Mouse (Mus musculus) CD4-positive, CD25-positive, alpha-beta regulatory T cell, adult 4 months (primary cell): ENCODE results near the gene Izumo4. TPM values are rescaled to one million over a fixed set of nuclear protein-coding genes. Genes with fewer than 3 reads are reported as not detected.

Experiments
- ATAC-seq: one replicate; pipeline ENCODE4 v1.8.0; 2017
- polyA plus RNA-seq, 2 experiments: library from polyadenylated mRNA; unstranded; fragments of 100-300 nt; shearing (Covaris generic); gene quantifications; one replicate each; pipeline ENCODE4 v1.2.1; 2017

Gene Izumo4
- 100 to 1,000 TPM in 1 of 2 experiments, 10 to 100 TPM in 1; 89.2 to 116 TPM for polyA plus RNA-seq

DNA sequence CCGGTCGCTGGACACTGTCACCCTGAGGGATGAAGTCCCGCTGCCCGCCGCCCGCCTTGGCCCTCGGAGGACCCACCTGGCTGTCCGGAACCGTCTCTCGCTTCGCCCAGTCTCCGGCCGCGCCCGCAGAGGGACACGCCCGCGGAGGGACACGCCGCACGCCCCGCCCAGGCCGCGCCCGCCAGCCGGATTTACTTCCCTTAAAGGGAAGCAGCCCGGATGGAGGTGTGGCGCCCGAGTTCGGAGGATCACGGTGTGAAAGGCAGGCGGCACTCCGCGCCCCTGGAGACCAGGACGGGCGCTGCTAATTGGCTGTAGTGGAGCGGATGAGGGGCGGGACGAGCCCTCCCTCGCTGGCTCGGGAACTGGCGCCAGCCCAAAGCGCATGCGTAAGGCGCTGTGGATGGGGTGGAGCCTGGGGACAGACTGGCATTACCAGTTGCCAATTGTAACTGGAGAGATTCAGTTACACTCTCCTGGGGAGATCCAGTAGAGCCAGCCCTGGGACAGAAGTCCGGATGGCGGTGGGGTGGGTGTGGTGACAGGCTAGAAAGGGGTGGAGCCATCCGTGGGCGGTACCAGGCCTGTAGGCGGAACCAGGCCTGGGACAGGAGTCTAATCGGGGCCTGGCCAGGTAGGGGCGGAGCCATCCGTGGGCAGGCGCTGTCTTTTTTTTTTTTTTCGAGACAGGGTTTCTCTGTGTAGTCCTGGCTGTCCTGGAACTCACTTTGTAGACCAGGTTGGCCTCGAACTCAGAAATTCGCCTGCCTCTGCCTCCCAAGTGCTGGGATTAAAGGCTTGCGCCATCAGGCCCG, at the start of gene Izumo4, which contains the start of gene Mob3a:
Gene Izumo4 (plus strand): TSS at position 464 of the 815 bp plus-strand sequence.
Gene Mob3a (minus strand): TSS at position 257 of the 815 bp plus-strand sequence.
- peak; percentile 80 for ATAC-seq

DNA sequence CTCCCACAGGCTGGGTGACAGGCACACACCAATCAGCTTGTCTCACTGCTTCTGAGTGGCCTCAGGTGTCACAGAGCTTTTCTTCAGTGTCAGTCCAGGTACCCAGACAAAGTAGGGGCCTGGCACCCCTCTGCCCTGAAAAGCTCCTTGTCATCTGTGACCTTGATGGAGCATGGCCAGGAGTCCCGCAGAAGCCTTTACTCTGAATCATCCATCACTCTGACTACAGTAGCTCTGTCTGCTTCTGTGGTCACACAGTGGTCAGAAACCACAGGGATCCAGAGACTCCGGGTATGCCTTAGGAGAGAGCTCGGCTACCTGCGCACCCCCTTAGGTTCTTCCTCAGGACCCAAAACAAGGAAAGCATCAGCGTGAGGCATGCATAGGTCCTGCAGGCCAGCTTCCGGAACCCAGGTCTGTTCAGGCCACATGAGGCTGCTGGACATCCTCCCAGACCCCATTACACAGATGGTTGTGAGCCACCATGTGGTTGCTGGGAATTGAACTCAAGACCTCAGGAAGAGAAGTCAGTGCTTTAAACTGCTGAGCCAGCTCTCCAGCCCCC, 48.7 kb upstream of the Izumo4 start:
- ATAC-seq, result no peak

DNA sequence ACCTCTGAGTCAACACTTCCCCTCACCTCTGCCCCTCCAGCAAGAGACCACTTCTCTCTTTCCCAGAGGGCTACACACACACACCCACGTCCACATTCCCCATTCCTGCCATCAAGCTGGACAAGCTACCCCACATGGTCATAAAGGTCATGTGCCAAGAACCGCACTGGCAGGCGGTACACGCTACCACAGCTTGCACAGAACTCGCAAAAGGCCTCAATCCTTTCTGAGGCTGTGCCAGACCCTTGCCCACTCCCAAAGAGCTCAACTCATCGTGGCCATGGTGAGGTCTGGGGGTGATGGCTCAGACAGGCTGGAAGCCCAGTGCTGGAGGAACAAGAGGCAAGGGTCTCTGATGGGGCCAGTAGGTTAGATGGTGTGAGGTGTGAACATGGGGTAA, 47.1 kb upstream of the Izumo4 start:
- ATAC-seq, result no peak

DNA sequence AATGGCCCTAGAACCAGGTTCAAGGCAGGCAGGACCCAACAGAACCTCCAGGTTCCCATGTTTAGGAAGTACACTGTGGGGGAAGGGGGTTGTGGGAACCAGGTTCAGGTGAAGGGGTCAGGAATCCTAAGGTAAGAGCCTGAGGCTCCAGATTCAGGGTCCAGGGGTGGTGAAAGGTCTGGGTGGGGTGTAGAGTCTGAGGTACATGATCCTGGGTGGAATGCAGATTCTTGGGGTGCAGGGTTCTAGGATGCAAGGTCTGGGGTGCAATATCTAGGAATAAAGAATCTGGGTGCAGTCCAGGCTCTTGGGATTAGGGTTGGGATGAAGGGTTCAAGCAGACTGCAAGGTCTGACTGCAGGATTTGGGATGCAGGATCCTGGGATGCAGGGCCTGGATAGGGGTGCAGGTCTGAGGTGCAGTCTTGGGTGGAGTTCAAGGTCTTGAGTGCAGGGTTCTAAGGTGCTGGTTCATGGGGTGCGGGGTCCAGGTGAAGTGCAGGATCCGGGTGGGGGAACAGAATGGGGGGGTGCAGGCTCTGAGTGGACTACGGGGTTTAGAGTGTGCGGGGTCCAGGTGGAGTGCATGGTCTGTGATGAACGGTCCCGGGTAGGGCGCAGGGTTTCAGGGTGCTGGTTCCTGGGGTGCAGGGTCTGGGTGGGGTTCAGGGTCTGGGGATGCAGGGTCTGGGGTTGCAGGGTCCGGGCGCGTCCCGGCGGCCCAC, 46.4 kb upstream of the Izumo4 start:
- no peak for ATAC-seq

DNA sequence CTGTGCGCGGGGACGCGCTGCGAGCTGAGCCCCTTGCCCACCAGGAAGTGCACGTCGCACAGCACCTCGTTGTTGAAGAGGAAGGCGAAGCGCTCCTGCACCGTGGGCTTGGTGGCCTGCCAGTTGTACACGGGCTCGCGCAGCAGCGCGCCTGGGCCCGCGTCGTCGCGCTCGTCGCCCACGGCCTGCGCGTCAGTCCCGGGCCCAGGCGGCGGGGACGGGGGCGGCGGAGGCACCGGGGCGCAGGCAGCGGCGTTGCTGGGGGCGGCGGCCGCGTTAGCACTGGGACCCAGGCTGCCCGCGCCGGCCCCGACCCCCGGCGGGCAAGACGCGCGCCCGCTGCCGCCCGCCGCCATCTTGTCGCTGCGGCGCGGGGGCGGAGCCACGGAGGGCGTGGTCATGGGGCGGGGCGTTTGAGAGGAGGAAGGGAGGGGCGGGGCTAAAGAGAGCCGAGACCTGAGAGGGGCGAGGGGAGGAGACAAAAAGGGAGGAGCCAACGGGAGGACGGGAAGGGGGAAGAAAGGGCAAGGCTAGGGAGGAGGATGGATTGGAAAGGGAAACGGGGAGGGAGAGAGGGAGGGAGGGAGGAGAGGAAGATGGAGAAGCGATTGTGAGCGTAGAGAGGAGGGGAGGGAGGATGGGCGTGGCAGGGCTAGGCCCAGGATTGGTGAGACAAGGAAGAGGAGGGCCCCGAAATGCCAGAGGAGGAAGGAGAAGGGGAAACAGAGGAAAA, 45.7 kb upstream of the Izumo4 start:
- ATAC-seq, result peak; percentile 59

DNA sequence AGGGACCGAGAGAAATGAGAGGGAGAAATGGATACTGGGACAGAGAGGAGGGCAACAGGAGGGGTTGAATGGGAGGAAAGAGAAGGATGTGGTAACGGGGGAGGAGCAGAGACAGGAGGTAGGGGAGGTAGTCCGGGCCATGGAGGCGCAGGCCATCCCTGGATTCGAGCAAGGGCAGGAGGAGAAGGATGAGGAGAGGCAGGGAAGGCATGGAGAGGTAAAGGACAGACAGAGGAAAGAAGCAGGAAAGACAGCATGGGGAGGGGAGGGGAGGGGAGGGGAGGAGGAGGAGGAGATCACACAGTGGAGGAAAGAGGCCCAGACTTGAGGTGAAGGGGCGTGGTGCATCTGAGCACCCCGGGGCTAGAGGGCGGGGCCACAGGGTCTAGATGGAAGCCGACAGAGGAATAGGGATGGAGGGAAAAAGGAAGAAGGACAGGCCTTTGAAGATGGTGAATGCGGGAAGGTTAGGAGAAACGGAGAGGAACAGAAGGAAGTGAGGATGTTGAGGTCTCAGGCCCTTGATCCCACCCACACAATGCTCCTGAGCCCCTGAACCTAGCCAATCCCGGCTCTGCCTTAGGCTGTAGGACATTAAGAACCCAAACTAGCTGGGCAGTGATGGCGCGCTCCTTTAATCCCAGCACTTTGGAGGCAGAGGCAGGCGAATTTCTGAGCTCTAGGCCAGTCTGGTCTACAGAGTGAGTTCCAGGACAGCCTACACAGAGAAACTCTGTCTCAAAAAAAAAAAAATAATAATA, 44.9 kb upstream of the Izumo4 start, which contains the start of gene Btbd2:
Gene Btbd2 (minus strand): TSS at position 209 of the 761 bp plus-strand sequence.
- peak; percentile 42 for ATAC-seq

DNA sequence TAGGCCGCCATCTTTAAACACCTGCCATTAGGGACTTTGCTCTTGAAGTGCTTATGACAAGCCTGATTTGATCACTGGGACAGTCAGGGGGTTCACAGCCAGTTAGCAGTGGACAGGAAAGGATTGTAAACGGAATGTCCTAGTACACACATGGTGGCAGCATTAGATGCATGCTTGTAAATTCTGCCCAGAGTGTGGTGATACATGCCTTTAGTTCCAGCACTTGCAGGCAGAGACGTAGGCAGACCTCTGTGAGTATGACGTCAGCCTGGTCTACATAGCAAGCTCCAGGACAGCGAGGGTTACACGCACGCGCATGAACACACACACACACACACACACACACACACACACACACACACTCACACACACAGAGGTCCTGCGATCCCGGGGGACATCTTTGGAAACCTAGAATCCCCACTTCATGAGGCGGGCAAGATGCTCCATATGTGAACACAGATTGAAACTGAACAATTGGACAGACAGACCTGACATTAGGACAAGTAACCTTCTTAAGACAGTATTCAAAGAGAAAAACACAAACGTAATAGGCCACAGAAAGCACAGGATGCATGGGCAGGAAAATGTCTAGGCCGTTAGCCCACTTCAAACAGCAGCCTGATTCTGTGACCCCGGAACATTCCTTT, 43.7 kb upstream of the Izumo4 start:
- ATAC-seq, result peak; percentile 34

DNA sequence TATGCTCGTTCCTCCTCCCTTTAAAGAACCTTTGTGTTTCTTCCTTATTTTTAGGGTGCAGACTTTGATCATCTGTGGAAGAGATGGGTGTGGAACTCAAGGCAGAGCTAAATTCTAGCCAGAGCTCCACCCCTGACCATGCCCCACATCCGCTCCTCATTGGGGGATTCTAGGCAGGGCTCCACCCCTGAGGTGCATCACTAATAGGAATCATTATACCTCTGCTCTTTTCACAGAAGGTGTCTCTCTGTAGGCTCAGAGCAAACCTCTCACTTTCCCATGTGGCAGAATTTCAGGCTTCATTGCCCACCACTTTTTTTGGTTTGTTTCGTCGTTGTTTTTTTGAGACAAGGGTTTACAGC, 43.2 kb upstream of the Izumo4 start:
- ATAC-seq, result peak; percentile 68

DNA sequence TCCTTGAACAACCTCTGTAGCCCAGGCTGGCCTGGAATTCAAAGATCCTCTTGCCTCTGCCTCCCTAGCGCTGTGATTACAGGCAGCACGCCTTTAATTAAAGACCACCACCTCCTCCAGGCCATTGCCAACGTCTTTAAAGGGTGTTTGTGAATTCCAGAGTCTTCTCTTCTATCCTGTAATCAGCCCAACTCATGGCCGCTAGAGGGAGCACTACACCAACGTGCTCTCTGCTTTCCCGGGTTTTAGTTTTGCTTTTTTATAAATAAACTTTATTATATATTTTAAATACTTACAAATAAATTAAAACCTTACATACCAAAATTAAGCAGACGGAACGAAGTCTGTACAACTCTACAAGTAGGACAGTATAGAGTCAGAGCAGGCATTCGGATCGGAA, 42.8 kb upstream of the Izumo4 start:
- ATAC-seq, result peak; percentile 28

DNA sequence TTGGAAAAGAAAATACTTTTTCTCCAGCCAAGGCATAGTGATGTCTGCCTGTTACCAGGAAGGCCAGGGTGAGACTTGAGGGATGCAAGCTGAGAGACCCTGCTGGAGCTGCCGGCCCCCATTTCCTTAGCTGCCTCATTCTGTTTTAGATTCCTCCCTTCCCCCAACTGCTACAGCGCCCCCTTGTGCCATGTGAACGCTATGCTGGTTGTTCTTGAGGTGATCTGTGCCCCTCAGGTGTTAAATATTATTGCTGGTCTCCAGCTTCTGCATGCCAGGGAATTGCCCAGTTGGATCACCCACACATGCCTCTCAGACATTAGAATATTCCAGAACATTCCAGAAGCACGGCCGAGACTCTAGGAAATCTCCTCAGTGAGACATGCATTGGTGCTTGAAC, 40.8 kb upstream of the Izumo4 start:
- no peak for ATAC-seq

DNA sequence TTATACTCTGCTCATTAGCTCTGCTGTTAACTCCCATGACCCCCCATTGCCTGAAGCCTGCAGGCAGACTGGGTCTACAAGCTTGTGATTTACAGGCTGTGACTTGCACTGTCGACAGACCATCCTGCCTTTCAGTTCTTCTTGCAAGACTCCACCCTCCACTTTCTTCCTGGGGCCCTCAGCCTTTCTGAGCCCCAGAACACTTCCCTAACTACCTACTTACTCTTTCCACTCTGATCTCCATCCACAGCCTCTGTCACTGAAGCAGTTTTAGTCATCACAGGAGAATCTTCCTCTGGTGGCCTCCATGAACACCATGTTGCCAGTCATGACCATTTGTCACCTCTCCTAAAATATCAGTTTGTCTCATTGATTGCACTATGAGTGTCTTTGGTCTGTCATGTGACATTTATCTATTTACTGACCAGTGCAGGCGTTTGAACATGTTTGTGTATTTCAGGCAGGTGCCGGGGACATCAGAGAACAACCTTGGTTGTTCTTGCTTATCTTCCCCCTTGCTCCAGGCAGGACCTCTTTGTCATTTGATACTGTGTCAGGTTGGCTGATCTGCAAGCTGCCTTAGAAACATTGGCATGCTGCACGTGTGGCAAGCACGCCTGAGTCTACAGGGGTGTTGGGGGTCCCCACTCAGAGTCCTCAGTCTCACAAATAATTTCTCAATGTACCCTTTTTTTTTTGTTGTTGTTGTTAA, 38.3 kb upstream of the Izumo4 start:
- no peak for ATAC-seq

DNA sequence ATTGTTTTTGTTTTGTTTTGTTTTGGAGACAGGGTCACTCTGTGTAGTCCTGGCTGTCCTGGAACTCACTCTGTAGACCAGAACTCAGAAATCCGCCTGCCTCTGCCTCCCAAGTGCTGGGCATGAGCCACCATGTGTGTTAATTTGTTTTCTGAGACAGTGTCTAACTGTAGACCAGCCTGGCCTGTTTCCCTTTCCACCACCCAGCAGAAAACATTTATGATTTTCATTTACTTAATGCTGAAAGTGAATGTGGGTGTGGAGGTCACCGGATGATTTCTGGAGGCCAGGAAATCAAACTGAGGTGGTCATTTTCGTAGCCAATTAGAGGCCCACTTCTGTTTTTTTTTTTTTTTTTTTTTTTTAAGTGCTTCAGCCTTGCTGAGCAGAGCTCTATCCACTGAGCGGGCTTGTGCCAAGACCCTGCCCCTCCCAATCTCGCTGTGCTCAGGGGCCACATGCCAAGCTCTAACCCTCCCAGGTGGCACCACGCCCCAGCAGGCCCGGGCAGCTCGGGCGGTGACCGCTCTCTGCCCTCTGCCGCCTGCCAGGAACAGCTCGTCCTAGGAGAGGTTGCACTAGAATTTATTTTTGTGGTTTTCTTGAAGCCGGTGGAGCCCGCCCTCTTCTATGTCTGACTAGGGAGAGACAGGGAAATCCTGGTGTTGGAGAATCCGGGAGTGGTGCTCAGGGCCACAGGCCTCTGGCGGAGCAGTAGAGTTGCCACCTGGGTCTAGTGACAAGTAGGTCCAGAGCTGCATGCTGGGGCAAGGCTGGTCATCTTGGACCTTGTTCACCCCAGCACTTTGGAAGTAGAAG, 37.6 kb upstream of the Izumo4 start:
- ATAC-seq, result peak; percentile 40

DNA sequence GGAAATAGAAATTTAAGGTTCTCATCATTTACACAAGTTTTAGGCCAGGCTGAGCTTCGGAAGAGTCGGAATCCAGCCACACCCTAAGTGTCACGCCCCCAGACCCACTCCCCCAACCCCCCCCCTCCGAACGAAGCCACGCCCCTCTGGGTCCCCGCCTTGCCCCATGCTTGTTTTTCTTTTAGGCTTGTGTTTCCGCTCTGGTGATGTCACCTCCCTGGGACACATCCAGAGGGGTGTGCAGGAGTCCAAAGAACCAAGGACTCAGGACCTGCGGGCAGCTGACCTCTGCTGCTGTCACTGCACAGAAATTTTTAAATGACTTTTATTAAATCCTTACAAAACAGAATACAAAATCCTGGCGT, 37.0 kb upstream of the Izumo4 start:
- ATAC-seq, result peak; percentile 47

DNA sequence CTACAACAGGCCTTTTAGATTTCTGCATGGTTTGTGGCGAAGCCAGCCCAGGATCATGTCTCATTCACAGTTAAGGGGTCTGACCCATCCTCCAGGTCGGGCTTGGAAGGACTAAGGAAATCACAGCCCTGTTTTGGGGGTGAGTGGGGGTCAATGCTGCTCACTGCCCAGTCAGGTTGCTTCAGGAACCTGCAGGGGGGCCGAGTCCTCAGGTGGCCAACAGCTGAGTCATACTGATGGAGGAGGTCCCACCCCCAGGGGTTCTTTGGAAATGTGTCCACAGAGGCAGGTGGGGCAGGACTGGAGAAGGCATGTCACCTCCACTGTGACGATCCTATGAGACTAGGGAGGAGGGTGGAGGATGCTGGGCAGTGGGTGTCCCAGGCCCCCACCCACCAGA, 36.5 kb upstream of the Izumo4 start:
- ATAC-seq, result no peak

DNA sequence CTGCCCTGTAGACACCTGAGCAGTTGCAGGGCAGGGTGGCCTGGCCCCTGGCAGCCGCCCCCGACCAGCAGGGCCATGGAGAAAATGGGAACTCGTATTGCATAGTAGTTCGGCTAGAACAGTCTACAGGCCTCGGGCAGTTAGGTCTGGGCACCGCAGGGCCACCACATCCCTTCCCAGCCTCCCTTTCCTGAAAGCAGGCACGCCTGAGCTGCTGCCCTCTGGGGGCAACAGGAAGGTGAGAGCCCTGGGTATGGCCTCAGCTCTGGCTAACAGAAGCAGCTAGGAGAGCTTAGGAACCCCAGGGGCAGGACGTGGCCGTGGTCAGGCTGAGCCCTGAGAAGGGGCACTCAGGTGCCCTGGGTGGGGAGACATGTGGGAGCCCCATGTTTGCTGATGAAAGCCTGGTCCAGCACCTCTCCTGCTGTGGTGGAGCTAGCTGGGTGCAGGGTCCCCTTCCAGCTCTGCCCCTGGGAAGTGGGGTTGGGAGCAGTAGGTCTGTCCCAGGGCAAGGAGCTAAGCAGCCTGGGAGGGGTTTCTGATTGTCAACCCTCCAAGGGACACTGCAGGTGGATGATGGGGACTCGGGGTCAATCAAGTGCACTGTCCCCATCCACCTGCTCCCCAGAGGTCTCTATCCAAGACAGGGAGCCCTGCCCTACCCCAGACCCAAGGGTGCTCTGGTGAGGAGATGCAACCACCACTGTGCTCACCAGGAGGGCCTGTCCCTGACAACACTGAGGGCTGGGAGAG, 35.8 kb upstream of the Izumo4 start:
- ATAC-seq, result no peak

DNA sequence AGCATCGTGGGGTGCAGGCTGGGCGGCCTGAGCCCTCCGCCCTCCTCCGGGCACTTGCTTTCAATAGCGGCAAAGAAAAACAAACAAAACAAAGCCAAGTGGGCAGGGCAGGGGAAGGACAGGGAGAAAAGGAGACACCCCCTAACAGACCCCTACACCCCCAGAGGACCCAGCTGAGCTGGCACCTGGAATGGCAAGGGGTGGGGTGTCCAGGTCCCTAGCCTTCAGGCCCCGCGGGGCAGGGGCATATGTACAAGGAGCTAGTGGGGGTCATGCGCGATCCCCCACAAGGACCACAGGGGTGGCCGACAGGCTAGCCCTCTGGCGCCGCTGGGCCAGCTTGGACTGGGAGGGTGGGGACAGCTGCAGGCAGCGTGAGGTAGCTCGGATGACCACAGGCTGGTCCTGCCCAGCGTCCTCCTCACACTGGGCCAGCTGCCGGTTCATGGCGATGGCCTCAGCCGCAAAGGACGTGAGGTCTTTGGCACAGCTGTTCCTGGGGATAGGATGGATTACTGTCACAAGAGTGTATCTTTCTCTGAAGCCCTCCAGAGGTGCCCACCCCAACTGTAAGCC, 35.1 kb upstream of the Izumo4 start:
- no peak for ATAC-seq

DNA sequence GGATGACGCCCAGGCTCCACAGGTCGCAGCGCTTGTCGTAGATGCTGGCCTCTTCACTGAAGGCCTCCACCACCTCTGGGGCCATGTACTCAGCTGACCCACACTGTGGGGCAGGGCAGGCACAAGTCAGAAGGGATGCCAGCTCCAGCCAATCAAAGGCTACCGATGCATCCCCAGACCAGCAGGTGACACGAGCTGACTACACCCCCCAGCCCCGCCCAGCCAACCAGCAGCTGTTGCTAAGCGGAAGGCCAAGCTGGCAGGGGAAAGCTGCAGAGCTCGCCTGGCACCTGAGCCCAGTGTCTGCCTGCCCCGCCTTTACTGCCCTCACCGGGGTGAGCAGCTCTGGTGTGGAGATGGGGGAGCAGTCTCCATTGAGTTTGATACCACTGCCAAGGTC, 33.4 kb upstream of the Izumo4 start:
- ATAC-seq, result no peak

DNA sequence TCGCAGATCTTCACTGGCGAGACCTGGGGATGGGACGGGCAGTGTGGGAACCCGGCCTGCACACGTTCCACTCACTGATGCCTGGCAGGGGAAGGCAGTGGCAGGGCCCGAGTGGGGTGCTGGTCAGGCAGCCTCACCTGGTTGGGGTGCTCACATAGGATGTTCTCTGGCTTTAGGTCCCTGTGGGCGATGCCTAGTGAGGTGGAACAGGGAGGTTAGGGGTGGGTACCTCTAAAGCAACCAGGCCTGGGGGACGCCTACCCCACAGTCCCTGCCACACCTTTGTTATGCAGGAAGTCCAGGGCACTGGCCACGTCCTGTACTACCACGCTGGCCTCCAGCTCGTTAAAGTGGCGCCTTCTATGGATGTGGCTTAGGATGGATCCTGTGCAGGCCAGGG, 33.0 kb upstream of the Izumo4 start:
- no peak for ATAC-seq
